Mouse (Mus musculus) liver, adult 10 weeks (tissue): Measurements from ENCODE around the gene Rmdn3. TPM values are rescaled to one million over a fixed set of nuclear protein-coding genes. Genes with fewer than 3 reads are reported as not detected.

Experiments used
- polyA plus RNA-seq: library from polyadenylated mRNA; stranded (reverse); fragments of 350-450 nt; fragmentation: Illumina TruSeq; extraction: RNeasy Lipid Tissue Mini Kit (QIAGEN cat#74804); gene quantifications from one replicate; pipeline ENCODE4 v1.2.3, GENCODE M21; 2014; ENCODE audit warnings: low read depth, low replicate concordance

The Rmdn3 gene
- polyA plus RNA-seq: 39.8 TPM

DNA sequence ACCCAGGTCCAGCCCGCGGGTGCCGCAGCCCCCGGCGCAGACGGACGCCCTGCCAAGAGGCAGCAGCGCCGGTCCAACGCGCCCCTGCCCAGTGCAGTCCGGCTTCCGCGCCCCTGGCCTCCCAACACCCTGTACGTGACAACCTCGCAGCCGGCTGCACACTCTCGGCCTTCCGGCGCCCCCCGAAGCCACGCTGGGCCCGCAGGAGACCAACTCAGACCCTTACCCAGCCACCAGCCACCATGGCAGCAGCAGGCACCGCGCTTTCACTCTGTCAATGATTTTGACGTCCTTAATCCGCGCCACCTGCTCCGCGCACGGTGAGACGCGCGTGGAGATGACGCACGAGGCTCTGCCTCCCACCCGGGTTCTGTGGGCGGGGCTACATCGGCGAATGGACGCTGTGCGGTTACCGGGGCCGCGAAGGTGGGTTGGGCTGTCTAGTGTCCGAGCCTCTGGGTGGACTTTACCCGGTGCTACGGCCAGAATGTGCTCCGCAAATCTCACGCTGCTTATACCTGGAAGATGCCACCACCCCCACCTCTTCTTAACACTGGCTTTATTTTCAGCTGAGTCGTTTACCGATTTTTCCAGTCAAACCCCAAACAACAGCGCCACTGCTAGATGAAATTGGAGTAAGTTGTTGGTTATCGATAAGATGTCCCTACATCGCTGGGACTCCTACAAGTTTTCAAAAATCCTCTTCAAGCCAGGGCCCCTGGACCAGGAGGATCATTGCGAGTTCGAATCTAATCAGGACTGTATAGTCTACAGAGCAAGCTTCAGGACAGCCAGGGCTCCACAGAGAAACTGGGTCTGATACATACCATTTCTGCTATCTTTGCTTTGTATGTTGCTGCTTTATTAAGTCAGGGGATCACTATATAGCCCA lies at the start of gene Rmdn3:
Gene Rmdn3 (minus strand): TSS at position 354 of the 892 bp plus-strand sequence.

DNA sequence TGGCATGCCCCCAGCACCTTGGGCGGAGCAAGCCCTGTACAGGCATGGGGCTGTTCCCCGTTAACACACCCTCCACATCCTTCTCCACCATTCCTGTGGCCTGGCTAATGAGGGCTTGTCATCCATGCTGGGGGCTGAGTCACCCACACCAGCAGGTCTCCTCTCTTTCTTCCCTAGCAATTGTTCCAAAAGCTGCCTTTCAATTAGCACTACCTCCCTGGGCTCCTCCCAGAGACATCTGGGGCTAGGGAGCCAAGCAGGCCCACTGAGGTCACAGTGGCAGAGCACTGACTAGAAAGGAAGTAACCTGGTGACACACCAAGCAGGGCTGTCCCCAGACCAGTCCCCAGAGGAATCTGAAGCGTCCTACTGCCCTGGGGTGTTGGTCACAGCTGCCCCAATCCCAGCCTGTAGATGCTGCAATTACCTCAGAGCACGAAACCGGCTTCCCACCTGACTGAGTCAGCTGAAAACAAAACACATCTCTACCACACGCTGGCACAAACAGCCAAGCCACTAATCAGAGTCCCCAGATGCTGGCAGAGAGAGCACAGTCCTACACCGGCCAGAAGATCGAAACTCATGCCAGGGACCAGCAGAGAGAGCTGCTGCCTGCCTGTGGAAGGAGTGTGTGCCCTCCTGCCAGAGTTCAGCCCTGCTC lies 17.3 kb upstream of the Rmdn3 start, which contains the start of gene Gm14137:
Gene Gm14137 (plus strand): TSS at position 519 of the 661 bp plus-strand sequence.

GRCm38 (mm10) chr2:119166901-119167865 lies 10.3 kb upstream of the Rmdn3 start, which contains the start of gene Gchfr:
Gene Gchfr (plus strand): TSS chr2:119167773.

GRCm38 (mm10) chr2:119112438-119113112 lies 44.3 kb downstream of the Rmdn3 start, which contains the start of gene Rad51:
Gene Rad51 (plus strand): TSS chr2:119112793.

Other genes starting within 250 kb of the Rmdn3 start
- 0.26 TPM for gene Chst14, start 230.5 kb downstream of the Rmdn3 start, polyA plus RNA-seq
- 4.5 TPM for gene Ccdc32, start 127.6 kb downstream of the Rmdn3 start, polyA plus RNA-seq
- 1.0 TPM for gene Rpusd2, start 122.2 kb downstream of the Rmdn3 start, polyA plus RNA-seq
- 0.08 TPM for gene Knl1, start 109.9 kb downstream of the Rmdn3 start, polyA plus RNA-seq
- 0.32 TPM for gene Rad51, start 44.2 kb downstream of the Rmdn3 start, polyA plus RNA-seq
- 9.4 TPM for gene Gchfr, start 10.7 kb upstream of the Rmdn3 start, polyA plus RNA-seq
- not detected for gene Gm14137, start 17.5 kb upstream of the Rmdn3 start, polyA plus RNA-seq
- gene Zfyve19, start 51.6 kb upstream of the Rmdn3 start, polyA plus RNA-seq: 3.6 TPM
- 1.9 TPM for gene Dnajc17, start 51.8 kb upstream of the Rmdn3 start, polyA plus RNA-seq
- not detected for gene Ppp1r14d, start 72.9 kb upstream of the Rmdn3 start, polyA plus RNA-seq
- 0.26 TPM for gene Spint1, start 80.3 kb upstream of the Rmdn3 start, polyA plus RNA-seq
- not detected for gene Rhov, start 114.2 kb upstream of the Rmdn3 start, polyA plus RNA-seq
- gene Vps18, start 131.7 kb upstream of the Rmdn3 start, polyA plus RNA-seq: 0.08 TPM
- gene Dll4, start 168.8 kb upstream of the Rmdn3 start, polyA plus RNA-seq: 0.19 TPM
- 0.72 TPM for gene Chac1, start 194.2 kb upstream of the Rmdn3 start, polyA plus RNA-seq